Mouse (Mus musculus) embryo, embryonic 10.5 days (tissue): ENCODE data around the gene Hdgfl2.
"Not testable (repeated sequence)": the region's sequence is repeated elsewhere in the genome, so short reads cannot be mapped to it uniquely, and the experiment has no call there.

Source experiments
- DNase-seq: peaks from one replicate; pipeline ENCODE4 v3.0.0-alpha.2; 2015; ENCODE audit warnings: low spot score

Gene Hdgfl2

GRCm38 (mm10) chr17:56062081-56062480, 17.4 kb upstream of the Hdgfl2 start:
- DNase-seq: no peak

GRCm38 (mm10) chr17:56065715-56066114, 13.7 kb upstream of the Hdgfl2 start:
- DNase-seq: not testable (repeated sequence)

DNA sequence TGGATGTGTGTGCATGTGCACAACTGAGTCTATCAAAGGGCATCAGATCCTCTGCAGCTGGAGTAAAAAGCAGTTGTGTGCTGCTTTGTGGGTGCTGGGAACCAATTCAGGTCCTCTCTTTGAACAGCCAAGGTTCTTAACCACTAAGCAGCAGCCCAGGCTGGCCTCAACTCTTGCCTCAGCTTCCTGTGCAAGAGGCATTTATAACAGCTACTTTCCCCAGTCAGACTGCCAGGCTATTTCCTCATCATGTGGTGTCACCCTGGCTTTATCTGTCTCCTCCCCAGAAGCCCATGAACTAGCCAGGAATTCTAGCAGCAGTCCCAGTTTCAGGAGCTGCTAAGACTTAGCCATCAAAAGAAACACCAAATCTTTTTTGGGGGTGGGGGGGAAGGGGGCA, 13.0 kb upstream of the Hdgfl2 start:
- no peak for DNase-seq

DNA sequence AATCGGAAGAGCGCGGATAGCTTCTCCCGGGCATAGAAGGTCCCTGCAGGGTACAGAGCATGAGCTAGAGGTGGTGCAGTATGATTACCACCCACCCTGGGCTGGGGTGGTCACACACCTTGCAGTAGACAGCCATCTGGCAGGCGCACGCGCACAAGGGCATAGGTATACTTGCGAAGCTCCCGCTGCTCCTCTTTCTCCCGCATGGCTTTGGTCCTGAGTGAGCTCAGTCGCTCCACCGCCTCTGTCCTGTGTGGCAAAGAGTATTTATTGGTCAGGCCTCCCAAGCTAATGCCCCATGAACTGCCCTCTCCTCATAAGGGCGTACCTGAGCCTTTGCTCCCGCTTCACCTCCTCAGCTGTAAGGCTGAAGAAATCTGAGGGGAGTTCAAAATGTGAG, 10.4 kb upstream of the Hdgfl2 start:
- no peak for DNase-seq

DNA sequence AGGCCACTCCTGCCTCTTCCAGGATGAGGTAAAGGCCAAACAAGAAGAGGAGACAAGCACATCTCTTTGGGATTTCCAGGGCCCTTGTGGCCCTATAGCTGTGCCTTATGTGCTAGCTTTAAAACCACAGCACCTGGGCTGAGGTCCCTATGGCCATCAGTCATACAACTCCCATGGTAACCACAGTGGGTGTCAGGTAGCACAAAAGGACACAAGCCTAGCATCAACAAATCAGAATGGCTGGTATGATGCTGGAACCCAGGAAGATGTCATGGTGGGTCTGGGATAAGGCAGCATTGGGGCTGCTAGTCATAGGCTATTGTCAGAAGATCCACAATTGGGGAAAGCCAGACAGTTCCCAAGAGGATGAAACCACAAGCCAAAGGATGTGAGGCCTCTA, 8.3 kb upstream of the Hdgfl2 start:
- DNase-seq: no peak

- DNase-seq: no peak
Measured at GRCm38 (mm10) chr17:56072243-56072642, 7.2 kb upstream of the Hdgfl2 start.

DNA sequence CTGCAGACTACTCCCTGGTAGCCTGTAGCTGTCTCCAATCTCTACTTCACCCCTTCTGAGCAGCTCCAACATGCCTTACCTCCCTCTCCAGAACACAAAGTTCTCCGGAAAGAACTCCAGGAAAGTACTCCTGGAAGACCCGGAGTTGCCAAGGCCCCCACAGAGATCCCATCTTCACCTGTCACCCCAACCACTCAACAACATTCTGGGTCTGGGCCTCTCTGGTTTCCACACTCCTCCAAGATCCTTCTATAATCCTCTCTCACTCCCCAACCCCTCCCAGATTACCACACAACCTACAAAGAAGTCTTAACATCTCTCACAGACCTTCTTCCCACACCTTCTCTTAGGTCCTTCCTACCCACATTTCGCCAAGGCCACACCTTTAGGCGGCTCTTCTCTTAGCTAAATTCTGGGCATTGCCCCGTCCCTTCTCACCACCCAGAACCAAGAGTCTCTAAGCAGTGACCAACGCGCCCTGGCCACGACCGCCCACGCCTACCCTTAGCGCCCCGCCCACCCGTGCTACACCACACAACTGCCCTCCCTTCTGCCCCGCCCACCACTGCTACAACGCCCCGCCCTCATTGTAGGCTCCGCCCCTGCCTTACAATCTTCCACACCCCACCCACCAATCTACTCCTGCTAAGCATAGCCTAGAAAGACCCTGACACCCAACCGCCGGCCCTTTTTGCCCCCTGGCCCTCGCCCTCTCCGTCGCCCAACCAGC, 5.2 kb upstream of the Hdgfl2 start:
- peak; percentile 93 for DNase-seq

- peak; percentile 98 for DNase-seq
Measured at GRCm38 (mm10) chr17:56074827-56075208, 4.6 kb upstream of the Hdgfl2 start, which contains the start of gene Ubxn6. Gene Ubxn6, minus strand, starts transcription at chr17:56075028.

GRCm38 (mm10) chr17:56077523-56077922, 1.9 kb upstream of the Hdgfl2 start:
- no peak for DNase-seq

- not testable (repeated sequence) for DNase-seq
Measured at GRCm38 (mm10) chr17:56078361-56078760, 1.1 kb upstream of the Hdgfl2 start.

- no peak for DNase-seq
Measured at GRCm38 (mm10) chr17:56079921-56080320, 487 bp downstream of the Hdgfl2 start.

- DNase-seq: peak; percentile 94
Measured at GRCm38 (mm10) chr17:56080781-56081585, 1.5 kb downstream of the Hdgfl2 start.

GRCm38 (mm10) chr17:56092312-56092711, 12.9 kb downstream of the Hdgfl2 start:
- no peak for DNase-seq

GRCm38 (mm10) chr17:56092794-56093193, 13.4 kb downstream of the Hdgfl2 start:
- DNase-seq: no peak

DNA sequence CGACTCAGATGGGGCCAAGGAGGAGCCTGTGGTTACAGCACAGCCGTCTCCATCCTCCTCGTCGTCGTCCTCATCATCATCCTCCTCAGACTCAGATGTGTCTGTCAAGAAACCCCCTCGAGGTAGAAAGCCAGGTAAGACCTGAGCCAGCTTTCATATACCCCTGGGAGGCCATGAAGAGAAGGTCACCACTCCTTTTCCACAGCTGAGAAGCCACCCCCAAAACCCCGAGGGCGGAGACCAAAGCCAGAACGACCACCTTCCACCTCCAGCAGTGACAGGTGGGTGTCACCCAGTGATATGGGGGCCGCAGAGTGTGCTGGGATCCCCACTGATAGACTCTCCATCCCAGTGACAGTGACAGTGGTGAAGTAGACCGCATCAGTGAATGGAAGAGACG, 17.4 kb downstream of the Hdgfl2 start:
- DNase-seq: no peak

DNA sequence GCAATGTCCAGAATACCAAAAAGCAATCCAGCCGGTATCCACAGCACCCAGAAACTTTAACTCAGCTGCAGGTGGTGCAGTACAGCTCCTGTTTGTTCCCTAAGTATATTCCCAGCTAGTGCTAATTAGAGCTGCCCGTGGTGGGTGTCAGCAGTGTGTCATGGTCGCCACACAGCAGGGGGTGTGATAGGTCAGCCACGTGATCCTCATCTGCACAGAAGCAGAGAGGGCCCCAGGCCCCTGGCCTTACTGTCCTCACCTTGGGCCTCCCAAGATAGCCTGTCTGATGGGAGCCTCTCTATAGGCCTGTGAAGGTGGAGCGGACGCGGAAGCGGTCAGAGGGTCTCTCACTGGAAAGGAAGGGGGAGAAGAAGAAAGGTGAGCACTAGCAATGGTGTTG, 18.7 kb downstream of the Hdgfl2 start:
- DNase-seq: no peak

DNA sequence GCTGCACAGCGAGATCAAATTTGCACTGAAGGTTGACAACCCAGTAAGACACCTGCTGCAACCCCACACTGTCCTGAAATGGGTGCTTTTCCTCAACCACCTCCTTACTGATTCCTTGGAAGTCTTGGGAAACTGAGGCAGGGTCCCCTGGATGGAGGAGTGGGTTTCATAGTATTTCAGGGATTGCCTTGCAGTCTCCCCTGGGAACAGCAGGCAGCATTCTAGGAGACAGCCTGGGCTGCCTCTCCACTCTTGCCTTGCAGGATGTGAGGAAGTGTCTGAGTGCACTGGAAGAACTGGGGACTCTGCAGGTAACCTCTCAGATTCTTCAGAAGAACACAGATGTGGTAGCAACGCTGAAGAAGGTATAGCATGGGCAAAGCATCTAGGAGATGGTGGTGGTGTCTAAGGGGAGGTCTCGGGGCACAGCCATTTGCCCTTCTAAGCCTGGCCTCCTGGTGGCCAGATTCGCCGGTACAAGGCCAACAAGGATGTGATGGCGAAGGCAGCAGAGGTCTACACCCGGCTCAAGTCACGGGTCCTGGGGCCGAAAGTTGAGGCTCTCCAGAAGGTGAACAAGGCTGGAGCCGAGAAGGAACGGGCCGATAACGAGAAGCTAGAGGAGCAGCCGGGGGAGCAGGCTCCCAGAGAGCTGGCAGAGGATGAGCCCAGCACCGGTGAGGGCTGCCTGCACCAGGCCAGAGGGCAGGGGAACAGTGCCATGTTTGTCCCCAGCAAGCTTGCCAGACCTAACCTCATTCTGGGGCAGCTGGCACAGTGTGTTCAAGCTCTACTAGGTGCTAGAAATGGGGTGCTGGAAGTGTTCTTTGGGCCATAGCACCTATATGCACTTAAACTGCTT, 19.5 kb downstream of the Hdgfl2 start:
- DNase-seq: no peak

DNA sequence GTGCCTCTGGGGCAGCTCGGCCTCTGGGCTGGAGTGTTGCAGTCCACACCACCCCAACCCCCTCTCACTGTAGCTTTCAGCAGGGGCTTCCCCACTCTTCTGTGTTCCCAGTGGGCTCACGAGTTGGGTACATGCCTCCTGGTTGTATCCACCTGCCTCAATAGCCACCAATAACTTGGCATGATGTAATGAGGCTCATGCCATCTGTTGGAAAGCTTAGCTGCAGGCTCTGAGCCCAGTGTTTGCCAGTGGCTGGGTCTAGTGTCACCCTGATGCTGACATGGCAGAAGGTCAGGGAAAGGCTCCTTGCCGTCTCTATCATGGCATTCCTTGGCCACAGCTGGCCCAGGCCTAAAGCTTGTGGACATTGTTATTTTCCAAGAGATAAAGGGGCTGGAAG, 21.4 kb downstream of the Hdgfl2 start:
- DNase-seq: no peak

- no peak for DNase-seq
Measured at GRCm38 (mm10) chr17:56102158-56102557, 22.7 kb downstream of the Hdgfl2 start.

- DNase-seq: no peak
Measured at GRCm38 (mm10) chr17:56102927-56103326, 23.5 kb downstream of the Hdgfl2 start.

GRCm38 (mm10) chr17:56103465-56104285, 24.2 kb downstream of the Hdgfl2 start:
- no peak for DNase-seq

DNA sequence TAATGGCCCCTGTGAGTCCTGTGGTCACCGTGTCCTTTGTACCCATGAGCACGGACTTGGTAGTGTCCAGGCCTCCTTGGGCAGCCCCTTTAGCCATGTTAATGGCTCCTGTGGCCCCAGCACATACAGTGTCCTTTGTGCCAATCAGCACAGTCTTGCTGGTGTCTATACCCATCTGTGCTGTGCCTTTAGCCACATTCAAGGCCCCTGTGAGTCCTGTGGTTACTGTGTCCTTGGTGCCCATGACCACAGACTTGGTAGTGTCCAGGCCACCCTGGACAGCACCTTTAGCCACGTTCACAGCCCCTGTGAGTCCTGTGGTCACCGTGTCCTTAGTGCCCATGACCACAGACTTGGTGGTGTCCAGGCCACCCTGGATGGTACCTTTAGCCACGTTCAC, 25.4 kb downstream of the Hdgfl2 start:
- not testable (repeated sequence) for DNase-seq
